Mouse (Mus musculus) liver, postnatal 0 days (tissue): ENCODE data around the gene Olfml2a.

Source experiments
- CTCF ChIP-seq: sonication (generic); IDR thresholded peaks from 2 replicates; pipeline ENCODE4 v1.5.1; 2016; ENCODE audit warnings: antibody characterized with exemption, low read depth
- EP300 ChIP-seq: IDR thresholded peaks from 2 replicates; pipeline ENCODE4 v1.6.1; 2016; ENCODE audit warnings: antibody characterized with exemption, low read depth, mild to moderate bottlenecking

GRCm38 (mm10) chr2:38943161-38943560 is 11.4 kb downstream of the Olfml2a start:
- no peak for TF ChIP-seq CTCF
- no peak for TF ChIP-seq EP300
